Mouse (Mus musculus) Patski (cell line): Measurements from ENCODE around the gene Bicdl1. TPM values are rescaled to one million over a fixed set of nuclear protein-coding genes. Genes with fewer than 3 reads are reported as not detected.
"Not testable (repeated sequence)": the region's sequence is repeated elsewhere in the genome, so short reads cannot be mapped to it uniquely, and the experiment has no call there.

Experiments
- ATAC-seq: fragments of 100-300 bp; one replicate; pipeline ENCODE4 v1.8.0; 2021
- CTCF ChIA-PET: fragments of 350-600 bp; sonication (Branson Sonifier 250); formaldehyde crosslinking; loops from one replicate; lab custom pipeline; 2022; ENCODE audit warnings: inconsistent platforms; lab: Charles Lee
- POLR2A ChIA-PET: fragments of 350-600 bp; sonication (Branson Sonifier 250); formaldehyde crosslinking; loops from one replicate; lab custom pipeline; 2022; ENCODE audit warnings: antibody characterized with exemption, inconsistent platforms; lab: Charles Lee
- DNase-seq: peaks from one replicate; pipeline ENCODE4 v3.0.0-alpha.2; 2011; ENCODE audit warnings: low read depth, low spot score
- H3K27me3 ChIP-seq: fragments of 371-371 bp; one replicate; pipeline ENCODE4 v1.5.1; 2021
- CTCF ChIP-seq: fragments of 100-300 bp; IDR thresholded peaks from one replicate; pipeline ENCODE4 v1.5.1; 2021
- in situ Hi-C: fragments of 300-500 bp; cut with MboI; formaldehyde crosslinking; loops from 3 replicates; pipeline ENCODE4 v1.11.1; 2018; ENCODE audit warnings: low pct_unique_long_range_greater_than_20kb, mixed read lengths
- polyA plus RNA-seq: library from polyadenylated mRNA; unstranded; gene quantifications from one replicate; pipeline ENCODE4 v1.2.3, GENCODE M21; 2021

Gene Bicdl1
- polyA plus RNA-seq, 1 experiment from 2014 or later = 30.8 TPM

DNA sequence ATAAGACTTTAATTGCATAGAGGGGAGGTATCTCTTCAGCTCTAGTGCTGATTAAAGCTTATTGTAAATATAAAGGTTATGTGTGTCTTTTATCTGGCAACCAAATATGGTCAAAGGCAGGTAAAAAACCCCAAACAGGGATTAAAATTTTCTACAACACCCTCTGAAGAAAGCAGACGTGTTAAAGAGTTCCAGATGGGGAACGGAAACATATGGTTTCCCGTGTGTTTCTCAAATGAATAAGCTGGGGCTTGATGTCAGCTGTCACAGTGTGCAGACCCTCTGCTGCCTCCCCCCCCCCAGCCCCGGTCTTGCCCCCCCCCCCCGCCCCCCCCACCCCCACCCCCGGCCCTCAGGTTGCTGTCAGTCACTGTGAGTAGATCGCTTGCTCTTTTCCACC, 24.1 kb upstream of the Bicdl1 start:
- ATAC-seq = no peak
- in situ Hi-C loops = no loop called here
- DNase-seq = no peak
- TF ChIP-seq CTCF = no peak
- CTCF ChIA-PET = no interaction called here
- POLR2A ChIA-PET = no interaction called here
- no peaks in the 10 kb centered on the region for H3K27me3 ChIP-seq

DNA sequence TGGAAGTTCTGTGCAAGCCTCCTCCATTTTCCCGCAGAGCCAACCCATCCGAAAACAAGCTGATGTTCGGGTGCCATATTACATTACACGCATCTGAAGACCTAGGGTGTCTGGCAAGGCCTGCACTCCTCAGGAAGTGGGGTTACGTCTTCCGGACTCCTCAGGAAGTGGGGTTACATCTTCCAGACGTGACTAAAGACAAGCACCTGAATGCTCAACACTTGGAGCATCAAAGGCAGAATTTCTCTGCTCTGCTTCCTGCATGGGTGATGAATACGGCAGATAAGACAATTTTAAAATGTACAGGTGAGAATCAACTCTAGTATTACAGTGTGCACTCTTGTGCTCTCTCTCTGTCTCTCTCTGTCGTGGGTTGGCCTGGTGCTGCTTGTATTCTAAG, 23.4 kb upstream of the Bicdl1 start:
- POLR2A ChIA-PET = no interaction called here
- in situ Hi-C loops = no loop called here
- no peak for TF ChIP-seq CTCF

DNA sequence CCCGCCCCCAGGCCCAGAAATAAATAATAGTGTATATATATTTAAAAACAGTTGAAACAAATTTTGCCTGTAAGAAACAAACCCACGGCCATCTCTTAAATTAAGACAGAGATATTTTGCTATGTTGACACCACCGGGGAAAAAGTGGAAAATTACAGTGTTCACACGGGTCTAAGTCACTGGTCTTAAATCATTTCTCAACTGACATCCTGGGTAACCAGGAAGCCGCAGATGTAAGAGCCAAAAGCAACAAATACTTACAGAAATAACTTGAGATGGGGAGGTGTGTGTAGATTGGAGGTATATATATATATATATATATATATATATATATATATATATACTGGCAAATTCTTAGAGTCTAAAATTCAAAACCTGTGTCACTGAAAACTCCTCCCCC, 21.5 kb upstream of the Bicdl1 start:
- CTCF ChIA-PET = no interaction called here
- DNase-seq (no peak), ATAC-seq (no peak)
- H3K27me3 ChIP-seq = no peaks in the 10 kb centered on the region
- in situ Hi-C loops = no loop called here
- POLR2A ChIA-PET = no interaction called here
- TF ChIP-seq CTCF = no peak

More for the DNA sequence above, 23.4 kb upstream of the Bicdl1 start:
- CTCF ChIA-PET = interaction anchor here (0.8 to 1.3 kb wide), 2 partner anchors 11 to 111 kb away, joined by 3 to 4 read pairs; no protein-coding TSS in a partner anchor
- no peak for ATAC-seq
- H3K27me3 ChIP-seq = no peaks in the 10 kb centered on the region
- no peak for DNase-seq

DNA sequence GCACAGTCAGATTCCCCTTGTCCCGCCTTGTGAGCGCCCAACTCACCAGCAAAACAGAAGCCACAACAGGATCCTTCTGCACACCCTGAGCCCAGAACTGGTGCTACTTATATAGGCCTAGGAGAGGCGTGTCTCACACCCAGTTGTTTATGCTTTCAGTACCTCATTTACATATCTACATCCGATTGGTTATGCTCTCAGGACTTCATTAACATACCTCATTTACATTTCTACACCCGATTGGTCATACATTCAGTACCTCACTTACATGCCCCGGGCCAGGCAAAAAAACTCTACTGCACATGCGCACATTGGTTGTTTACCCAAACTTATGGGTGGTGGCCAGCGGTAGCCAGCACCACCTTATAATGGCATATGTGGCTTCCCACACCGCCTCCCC, 20.5 kb upstream of the Bicdl1 start:
- CTCF ChIA-PET, in situ Hi-C loops, POLR2A ChIA-PET, DNase-seq, ATAC-seq, H3K27me3 ChIP-seq: not testable (repeated sequence)

DNA sequence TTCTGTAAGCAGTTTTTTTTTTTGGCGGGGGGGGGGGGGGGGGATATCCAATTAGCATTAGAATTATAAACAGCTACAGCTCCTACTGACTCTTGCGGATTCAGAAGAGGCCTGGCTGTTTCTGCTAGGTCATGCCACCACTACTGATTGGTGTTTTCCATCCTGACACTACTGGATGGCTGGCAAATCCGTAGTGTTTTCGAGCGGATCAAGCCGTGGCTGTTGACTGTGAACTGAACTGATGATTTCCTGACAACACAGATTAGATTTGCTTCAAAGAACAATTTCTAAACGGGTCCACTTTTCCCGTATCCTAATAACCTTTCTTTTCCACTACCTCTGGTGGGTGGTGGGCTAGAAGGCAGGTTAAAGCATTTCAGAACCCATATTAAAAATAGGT, 16.9 kb upstream of the Bicdl1 start:
- in situ Hi-C loops = no loop called here
- no peak for TF ChIP-seq CTCF
- ATAC-seq (no peak), DNase-seq (no peak)
- ChIA-PET POLR2A (interaction anchor here (0.6 kb wide), 1 partner anchor 1516 kb away, joined by 5 read pairs; no protein-coding TSS in a partner anchor), CTCF (no interaction called here)
- no peaks in the 10 kb centered on the region for H3K27me3 ChIP-seq

DNA sequence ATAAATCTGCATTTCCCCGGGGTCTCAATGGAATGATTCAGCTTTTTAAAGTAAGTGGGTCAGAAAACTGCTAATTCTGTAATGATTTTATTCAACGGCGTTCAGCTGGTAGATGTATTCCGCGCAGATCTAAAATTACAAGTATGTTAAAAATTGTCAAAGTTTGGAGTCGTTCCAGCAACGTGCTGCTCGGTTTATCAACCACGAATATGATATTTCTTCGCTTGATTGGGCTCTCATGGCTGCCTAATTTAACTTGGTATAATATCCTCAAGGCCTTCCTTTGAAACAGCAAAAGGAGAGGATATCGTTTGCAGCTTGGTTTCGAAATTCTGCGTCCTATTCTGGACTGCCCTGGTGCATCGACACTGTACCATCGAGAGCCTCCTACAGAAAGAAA, 13.9 kb upstream of the Bicdl1 start:
- in situ Hi-C loops = no loop called here
- ChIA-PET CTCF (interaction anchor here (1.0 to 1.4 kb wide), 3 partner anchors 8 to 93 kb away, joined by 3 to 7 read pairs (median 3); no protein-coding TSS in a partner anchor), POLR2A (interaction anchor here (0.7 to 1.0 kb wide), 2 partner anchors 13 to 24 kb away, joined by 3 read pairs; no protein-coding TSS in a partner anchor)
- DNase-seq = no peak
- ATAC-seq = no peak
- H3K27me3 ChIP-seq = no peaks in the 10 kb centered on the region
- no peak for TF ChIP-seq CTCF

DNA sequence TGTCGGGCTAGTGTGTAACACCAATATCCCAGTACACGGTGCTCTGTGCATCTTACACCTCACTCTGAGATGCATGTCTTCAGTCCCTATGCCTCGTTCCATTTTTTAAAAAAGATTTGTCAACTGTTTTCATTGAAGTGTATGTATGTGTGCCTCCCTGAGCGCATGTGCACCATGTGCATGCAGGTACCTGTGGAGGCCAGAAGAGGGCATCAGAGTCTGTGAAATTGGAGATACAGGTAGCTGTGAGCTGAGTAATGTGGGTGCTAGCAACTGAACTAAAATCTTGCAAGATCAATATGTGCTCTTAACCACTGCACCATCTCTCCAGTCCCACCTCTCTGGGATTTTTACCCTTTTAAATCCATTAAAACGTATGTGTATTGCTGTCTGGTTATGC, 6.6 kb upstream of the Bicdl1 start:
- CTCF ChIA-PET = no interaction called here
- ATAC-seq (no peak), DNase-seq (no peak)
- in situ Hi-C loops = no loop called here
- POLR2A ChIA-PET = interaction anchor here (0.7 kb wide), 1 partner anchor 8 kb away, joined by 5 read pairs; no protein-coding TSS in a partner anchor
- H3K27me3 ChIP-seq = peaks cover 14% of the 10 kb centered on the region
- TF ChIP-seq CTCF = peak; percentile 53

DNA sequence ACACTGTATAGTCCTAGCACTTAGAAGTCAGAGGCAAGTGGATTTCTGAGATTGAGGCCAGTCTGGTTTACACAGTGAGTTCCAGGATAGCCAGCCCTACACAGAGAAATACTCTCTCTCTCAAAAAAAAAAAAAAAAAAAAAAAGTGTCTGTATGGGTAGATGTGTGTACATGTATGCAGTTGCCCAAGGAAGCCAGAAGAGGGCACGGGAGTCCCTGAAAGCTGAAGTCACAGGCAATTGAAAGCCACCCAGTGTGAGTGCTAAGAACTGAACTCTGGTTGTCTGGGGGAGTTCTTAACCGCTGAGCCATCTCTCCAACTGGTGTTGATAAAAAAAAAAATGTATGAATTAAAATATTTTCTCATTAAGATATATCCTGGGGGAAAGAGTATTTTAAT, 3.1 kb upstream of the Bicdl1 start:
- TF ChIP-seq CTCF = peak; percentile 50
- ATAC-seq = no peak
- POLR2A ChIA-PET = no interaction called here
- no peak for DNase-seq
- in situ Hi-C loops = no loop called here
- peaks cover 14% of the 10 kb centered on the region for H3K27me3 ChIP-seq
- CTCF ChIA-PET = interaction anchor here (1.6 kb wide), 1 partner anchor 32 kb away, joined by 4 read pairs; no protein-coding TSS in a partner anchor

DNA sequence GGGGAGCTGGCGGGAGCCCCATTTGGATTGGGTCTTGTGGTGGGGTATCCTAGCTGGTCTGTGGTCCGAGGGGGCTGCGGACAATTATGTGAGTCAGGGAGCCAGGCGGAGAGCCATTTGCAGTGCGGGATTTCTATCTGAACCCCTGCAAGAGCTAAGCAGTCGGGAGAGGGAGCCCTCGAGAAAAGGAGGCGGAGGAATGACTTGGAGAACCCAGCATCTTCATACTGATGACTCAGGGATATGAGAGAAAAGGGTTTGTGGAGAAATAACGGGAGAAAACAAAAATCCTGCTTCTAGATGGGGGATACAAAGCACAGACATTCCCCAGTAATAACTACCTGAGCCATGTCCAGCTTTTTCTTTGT, 1.4 kb upstream of the Bicdl1 start:
- in situ Hi-C loops = no loop called here

DNA sequence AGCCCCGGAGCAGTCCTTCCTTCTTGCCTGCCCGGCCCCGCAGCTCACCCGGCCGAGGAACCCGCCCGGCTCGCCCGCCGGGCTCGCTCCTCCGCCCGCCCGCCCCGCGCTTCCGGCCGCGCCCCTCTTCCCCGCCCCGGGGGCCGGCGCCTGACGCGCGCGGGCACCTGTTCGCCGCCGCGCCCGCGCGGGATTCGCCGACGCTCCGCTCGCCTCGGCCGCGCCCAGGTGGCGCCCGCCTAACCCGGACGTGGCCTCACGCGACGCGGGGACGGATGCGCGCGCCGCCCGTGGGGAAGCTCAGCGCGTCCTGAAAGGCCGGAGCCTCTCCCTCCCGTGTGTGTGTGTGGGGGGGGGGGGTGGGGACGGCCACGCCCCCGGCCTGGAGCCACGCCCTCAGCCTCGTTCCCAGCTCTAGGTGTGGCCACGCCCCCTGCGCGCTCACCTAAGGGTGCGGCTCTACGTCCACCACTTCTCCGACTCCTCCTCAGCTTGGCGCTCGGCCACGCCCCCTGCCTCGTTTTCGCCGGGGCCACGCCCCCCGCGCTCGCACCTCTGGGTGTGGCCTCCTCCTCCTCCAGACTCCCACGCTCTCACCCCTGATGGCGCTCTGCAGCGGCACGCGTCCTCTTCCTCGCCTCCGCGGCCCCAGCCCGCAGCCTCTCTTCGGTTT, 891 bp upstream of the Bicdl1 start:
- ChIA-PET POLR2A (interaction anchor here (0.8 to 1.0 kb wide), 4 partner anchors 48 to 376 kb away, joined by 3 to 4 read pairs (median 4); partner anchors contain the start of gene Rab35), CTCF (interaction anchor here (0.8 to 2.1 kb wide), 4 partner anchors 11 to 79 kb away, joined by 3 to 15 read pairs (median 4); no protein-coding TSS in a partner anchor)
- TF ChIP-seq CTCF = no peak
- H3K27me3 ChIP-seq = peaks cover 14% of the 10 kb centered on the region
- in situ Hi-C loops = no loop called here
- ATAC-seq = peak; percentile 89
- DNase-seq = peak; percentile 79

More for the DNA sequence above, 1.4 kb upstream of the Bicdl1 start:
- peak; percentile 90 for TF ChIP-seq CTCF
- peaks cover 14% of the 10 kb centered on the region for H3K27me3 ChIP-seq
- ATAC-seq (peak; percentile 67), DNase-seq (peak; percentile 71)
- ChIA-PET CTCF (interaction anchor here (0.8 to 2.1 kb wide), 4 partner anchors 11 to 79 kb away, joined by 3 to 15 read pairs (median 4); no protein-coding TSS in a partner anchor), POLR2A (interaction anchor here (0.9 to 1.0 kb wide), 2 partner anchors 47 to 75 kb away, joined by 3 to 4 read pairs; no protein-coding TSS in a partner anchor)

DNA sequence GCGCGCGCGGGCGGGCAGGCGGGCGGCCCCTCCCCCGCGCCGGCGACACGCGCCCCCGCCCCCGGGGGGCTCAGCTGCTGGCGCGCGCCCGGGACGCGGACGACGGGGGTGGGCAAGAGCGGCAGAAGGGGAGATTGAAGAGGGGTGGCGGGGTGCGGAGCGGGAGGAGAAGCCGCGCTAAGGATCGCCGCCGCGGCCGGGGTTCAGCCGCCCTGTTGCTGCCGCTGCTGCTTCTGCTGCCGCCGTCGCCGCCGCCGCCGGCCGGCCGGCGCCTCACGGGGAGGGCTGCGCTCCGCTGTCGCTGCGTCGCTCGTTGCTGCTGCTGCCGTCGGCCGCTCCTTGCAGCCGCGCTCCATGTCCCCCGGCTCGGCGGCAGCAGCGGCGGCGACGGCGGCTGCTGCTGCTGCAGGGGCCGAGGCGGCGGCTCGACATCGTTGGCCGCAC, 333 bp upstream of the Bicdl1 start:
- CTCF ChIA-PET = interaction anchor here (1.6 to 4.6 kb wide), 3 partner anchors 59 to 78 kb away, joined by 3 to 17 read pairs (median 15); no protein-coding TSS in a partner anchor
- in situ Hi-C loops = no loop called here
- ATAC-seq = peak; percentile 41
- DNase-seq = no peak
- POLR2A ChIA-PET = interaction anchor here (0.8 to 1.0 kb wide), 3 partner anchors 49 to 375 kb away, joined by 3 to 4 read pairs (median 3); partner anchors contain the start of gene Rab35
- peaks cover 14% of the 10 kb centered on the region for H3K27me3 ChIP-seq
- TF ChIP-seq CTCF = no peak
